Mouse (Mus musculus) kidney, adult 2 months (tissue): ENCODE results near the gene Slc25a26. TPM values are rescaled to one million over a fixed set of nuclear protein-coding genes. Genes with fewer than 3 reads are reported as not detected.

Experiments
- DNase-seq: peaks from one replicate; pipeline ENCODE4 v3.0.0; 2021
- H3K27ac ChIP-seq: fragments of 200-500 bp; 2 replicates; pipeline ENCODE4 v1.5.1; 2012; ENCODE audit warnings: low read depth, low read length, control low read depth, inconsistent platforms; ENCODE audit not compliant: insufficient read depth
- H3K27me3 ChIP-seq: fragments of 200-500 bp; replicated peaks from 2 replicates; pipeline ENCODE4 v1.6.1; 2012; ENCODE audit warnings: mild to moderate bottlenecking, moderate library complexity, low read length, inconsistent platforms; ENCODE audit not compliant: control insufficient read depth, insufficient read depth
- H3K36me3 ChIP-seq: fragments of 200-500 bp; 2 replicates; pipeline ENCODE4 v1.6.1; 2012; ENCODE audit warnings: mild to moderate bottlenecking, moderate library complexity, low read length, inconsistent platforms; ENCODE audit not compliant: control insufficient read depth, insufficient read depth
- H3K4me1 ChIP-seq: fragments of 200-500 bp; 2 replicates; pipeline ENCODE4 v1.6.1; 2011; ENCODE audit warnings: low read length; ENCODE audit not compliant: control insufficient read depth, insufficient read depth
- H3K4me3 ChIP-seq: fragments of 200-500 bp; 2 replicates; pipeline ENCODE4 v1.5.1; 2011; ENCODE audit warnings: mild to moderate bottlenecking, low read depth, low read length, control low read depth; ENCODE audit not compliant: insufficient read depth
- CTCF ChIP-seq: fragments of 200-500 bp; conservative IDR thresholded peaks from 2 replicates; pipeline ENCODE4 v1.5.1; 2011; ENCODE audit warnings: low read depth, mild to moderate bottlenecking, control low read depth, low read length, moderate library complexity, mixed read lengths; ENCODE audit not compliant: insufficient read depth, insufficient read length
- POLR2A ChIP-seq: fragments of 200-500 bp; IDR thresholded peaks from one replicate; pipeline ENCODE4 v1.6.1; 2011; ENCODE audit warnings: low read depth, low read length, control low read depth
- WGBS: fragments of 180-500 bp; shearing (Covaris S2); methylation state at CpG from one replicate; pipeline ENCODE4 v1.1.7; 2018; 5-methylcytosine and 5-hydroxymethylcytosine counted together
- polyA plus RNA-seq: library from polyadenylated mRNA; depleted of rRNA; stranded (reverse); fragments of >200 nt; gene quantifications from 2 replicates; pipeline ENCODE4 v1.2.3, GENCODE M21; 2012

The Slc25a26 gene
- polyA plus RNA-seq, 1 experiment, result 18.3 TPM

- Histone ChIP-seq H3K4me1 (peaks cover 4% of the 10 kb centered on the region; the same call in 1 of the 2 replicates), H3K36me3 (no peaks in the 10 kb centered on the region), H3K27me3 (no peaks in the 10 kb centered on the region), H3K4me3 (no peak overlapping the region), H3K27ac (no peak overlapping the region)
- no peak for DNase-seq
- no peak for TF ChIP-seq CTCF
- TF ChIP-seq POLR2A, result no peak
- WGBS, result 83% methylated on average over 4 of the region's 4 CpGs
Measured at GRCm38 (mm10) chr6:94588365-94588764, 88.2 kb downstream of the Slc25a26 start.

- no peak for TF ChIP-seq CTCF
- TF ChIP-seq POLR2A, result no peak
- DNase-seq, result peak; percentile 45
- H3K36me3 ChIP-seq, result no peaks in the 10 kb centered on the region
- H3K27me3 ChIP-seq, result no peaks in the 10 kb centered on the region
- no peak overlapping the region for H3K27ac ChIP-seq
- H3K4me3 ChIP-seq, result no peak overlapping the region
- 17% methylated on average over 8 of the region's 8 CpGs for WGBS
- H3K4me1 ChIP-seq, result peaks cover 4% of the 10 kb centered on the region; the same call in 1 of the 2 replicates
Measured at GRCm38 (mm10) chr6:94592243-94592642, 92.1 kb downstream of the Slc25a26 start.

- Histone ChIP-seq H3K4me1 (peaks cover 4% of the 10 kb centered on the region; the same call in 1 of the 2 replicates), H3K27me3 (no peaks in the 10 kb centered on the region), H3K27ac (no peak overlapping the region), H3K4me3 (no peak overlapping the region), H3K36me3 (no peaks in the 10 kb centered on the region)
- WGBS, result 24% methylated on average over 4 of the region's 4 CpGs
- TF ChIP-seq POLR2A (no peak), CTCF (no peak)
- no peak for DNase-seq
Measured at GRCm38 (mm10) chr6:94592710-94593109, 92.6 kb downstream of the Slc25a26 start.

GRCm38 (mm10) chr6:94594096-94594665 lies 94.0 kb downstream of the Slc25a26 start:
- 83% methylated on average over 6 of the region's 6 CpGs for WGBS
- no peak for DNase-seq

GRCm38 (mm10) chr6:94594711-94595110 lies 94.6 kb downstream of the Slc25a26 start:
- no peak overlapping the region for H3K4me3 ChIP-seq
- 86% methylated on average over 11 of the region's 11 CpGs for WGBS
- peaks cover 4% of the 10 kb centered on the region; the same call in 1 of the 2 replicates for H3K4me1 ChIP-seq
- no peak for TF ChIP-seq POLR2A
- TF ChIP-seq CTCF, result no peak
- no peak overlapping the region for H3K27ac ChIP-seq
- H3K27me3 ChIP-seq, result no peaks in the 10 kb centered on the region
- H3K36me3 ChIP-seq, result no peaks in the 10 kb centered on the region
- no peak for DNase-seq

More at GRCm38 (mm10) chr6:94594096-94594665, 94.0 kb downstream of the Slc25a26 start:
- H3K27ac ChIP-seq, result no peak overlapping the region
- H3K27me3 ChIP-seq, result no peaks in the 10 kb centered on the region
- no peak overlapping the region for H3K4me3 ChIP-seq
- H3K4me1 ChIP-seq, result peaks cover 4% of the 10 kb centered on the region; the same call in 1 of the 2 replicates
- no peaks in the 10 kb centered on the region for H3K36me3 ChIP-seq
- TF ChIP-seq CTCF, result no peak
- TF ChIP-seq POLR2A, result no peak

GRCm38 (mm10) chr6:94595206-94595605 lies 95.1 kb downstream of the Slc25a26 start:
- TF ChIP-seq POLR2A (no peak), CTCF (no peak)
- Histone ChIP-seq H3K27ac (no peak overlapping the region), H3K4me3 (no peak overlapping the region), H3K4me1 (peaks cover 4% of the 10 kb centered on the region; the same call in 1 of the 2 replicates), H3K36me3 (no peaks in the 10 kb centered on the region), H3K27me3 (no peaks in the 10 kb centered on the region)
- DNase-seq, result no peak
- WGBS, result 90% methylated on average over 5 of the region's 5 CpGs

GRCm38 (mm10) chr6:94596051-94596760 lies 96.1 kb downstream of the Slc25a26 start:
- H3K4me3 ChIP-seq, result no peak overlapping the region
- peaks cover 10% of the 10 kb centered on the region; the same call in 1 of the 2 replicates for H3K4me1 ChIP-seq
- no peak for TF ChIP-seq POLR2A
- no peak for TF ChIP-seq CTCF
- no peak for DNase-seq
- no peaks in the 10 kb centered on the region for H3K36me3 ChIP-seq
- 87% methylated on average over 14 of the region's 14 CpGs for WGBS
- H3K27me3 ChIP-seq, result no peaks in the 10 kb centered on the region
- H3K27ac ChIP-seq, result no peak overlapping the region
